Mouse (Mus musculus): ENCODE data around the gene Zfp784.

- TF ChIP-seq CTCF (IDR thresholded peaks at IDR 0.05; ENCODE audit: low read depth): no peak
- no peak for TF ChIP-seq EP300 (optimal IDR thresholded peaks at IDR 0.05)
These were observed 1.2 kb downstream of the Zfp784 start for GRCm38 (mm10) chr7:5037026-5037425.
